Mouse (Mus musculus) midbrain, embryonic 12.5 days (tissue): ENCODE results near the gene Nudt3. TPM values are rescaled to one million over a fixed set of nuclear protein-coding genes. Genes with fewer than 3 reads are reported as not detected.

Source experiments
- ATAC-seq: fragments of 200-750 bp; cut with Nextera tagmentation; 2 replicates; pipeline ENCODE4 v1.8.0; 2017; ENCODE audit warnings: low read depth, moderate TSS enrichment, moderate library complexity; ENCODE audit not compliant: low FRiP score
- H3K27ac ChIP-seq: fragments of 300-500 bp; sonication (generic); replicated peaks from 2 replicates; pipeline ENCODE4 v1.5.1; 2016; ENCODE audit warnings: mild to moderate bottlenecking
- H3K27me3 ChIP-seq: fragments of 300-500 bp; sonication (generic); 2 replicates; pipeline ENCODE4 v1.6.1; 2016; ENCODE audit warnings: mild to moderate bottlenecking
- H3K36me3 ChIP-seq: fragments of 300-500 bp; sonication (generic); 2 replicates; pipeline ENCODE4 v1.6.1; 2016
- H3K4me1 ChIP-seq: fragments of 300-500 bp; sonication (generic); 2 replicates; pipeline ENCODE4 v1.6.1; 2016
- H3K4me2 ChIP-seq: fragments of 300-500 bp; sonication (generic); replicated peaks from 2 replicates; pipeline ENCODE4 v1.6.1; 2016; ENCODE audit warnings: mild to moderate bottlenecking, moderate library complexity
- H3K4me3 ChIP-seq: fragments of 300-500 bp; sonication (generic); 2 replicates; pipeline ENCODE4 v1.5.1; 2016; ENCODE audit warnings: mild to moderate bottlenecking
- H3K9ac ChIP-seq: fragments of 300-500 bp; sonication (generic); replicated peaks from 2 replicates; pipeline ENCODE4 v1.6.1; 2016; ENCODE audit warnings: mild to moderate bottlenecking, moderate library complexity
- H3K9me3 ChIP-seq: fragments of 300-500 bp; sonication (generic); 2 replicates; pipeline ENCODE4 v1.6.1; 2016; ENCODE audit warnings: mild to moderate bottlenecking
- WGBS: fragments of 180-500 bp; shearing (Covaris S2); methylation state at CpG from one replicate; pipeline ENCODE4 v1.1.7; 2016; 5-methylcytosine and 5-hydroxymethylcytosine counted together
- polyA plus RNA-seq: library from polyadenylated mRNA; unstranded; fragments of >200 nt; fragmentation: Nextera tagmentation; extraction: Ambion mirVana; gene quantifications from 2 replicates; pipeline ENCODE4 v1.2.1, GENCODE M21; 2016

Nudt3 gene
- polyA plus RNA-seq, 1 experiment from 2014 or later: 189 TPM

DNA sequence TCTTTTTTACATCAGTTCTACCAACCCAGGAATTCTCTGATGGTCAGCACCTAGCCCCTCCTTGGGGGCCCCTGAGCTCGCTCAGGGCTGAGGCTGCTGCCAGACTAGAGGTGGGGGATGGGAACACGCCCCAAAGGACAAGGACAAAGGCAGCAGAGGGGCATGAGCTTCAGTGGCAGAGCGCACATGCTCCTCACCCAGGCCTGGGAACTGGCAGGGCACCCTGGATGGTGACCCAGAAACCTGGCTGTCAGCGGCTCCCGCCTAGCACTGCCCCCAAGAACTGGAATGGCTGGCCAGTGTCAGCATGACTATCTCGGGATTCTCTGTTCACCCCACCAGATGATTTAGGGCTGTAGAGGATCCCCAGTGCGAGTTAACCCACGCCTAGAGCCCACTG lies 74.1 kb downstream of the Nudt3 start:
- no peak for ATAC-seq
- H3K27me3 ChIP-seq: peaks cover 17% of the 10 kb centered on the region; the same call in 1 of the 2 replicates
- no peak overlapping the region for H3K27ac ChIP-seq
- H3K4me1 ChIP-seq: peaks cover 13% of the 10 kb centered on the region
- H3K4me2 ChIP-seq: no peak overlapping the region
- 44% methylated on average over 8 of the region's 8 CpGs for WGBS
- H3K36me3 ChIP-seq: no peaks in the 10 kb centered on the region
- H3K9ac ChIP-seq: no peak overlapping the region
- no peak overlapping the region for H3K4me3 ChIP-seq
- no peaks in the 10 kb centered on the region for H3K9me3 ChIP-seq

DNA sequence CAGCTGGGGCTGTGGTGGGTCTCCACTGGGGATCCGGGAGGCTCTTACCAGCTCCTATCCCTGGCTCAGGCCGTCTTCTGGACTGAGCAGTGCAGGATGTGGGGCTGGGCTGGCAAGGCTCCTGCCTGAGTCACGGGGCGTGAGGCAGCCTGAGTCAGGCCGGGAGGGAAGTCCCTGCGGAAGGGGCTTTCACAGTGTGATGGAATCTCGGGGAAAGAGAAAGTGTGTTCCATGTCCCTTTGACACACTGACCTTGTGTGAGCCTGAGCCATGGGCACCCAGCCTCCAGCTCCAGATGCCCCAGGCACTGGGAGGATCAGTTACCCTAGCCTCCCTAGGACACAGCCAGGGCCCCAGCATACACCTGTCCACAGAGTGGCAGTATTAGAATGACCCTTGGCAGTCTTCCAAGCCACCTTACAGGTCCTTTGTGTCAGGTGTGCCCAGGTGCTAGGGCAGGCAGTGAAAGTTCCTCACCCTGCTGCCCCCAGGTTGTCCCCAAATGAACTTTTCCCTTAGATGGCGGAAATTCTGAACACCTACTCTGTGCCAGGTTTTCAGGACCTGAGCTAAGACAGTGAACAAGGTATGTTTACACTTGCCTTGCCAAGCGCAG lies 75.9 kb downstream of the Nudt3 start:
- Histone ChIP-seq H3K9me3 (no peaks in the 10 kb centered on the region), H3K4me2 (no peak overlapping the region), H3K4me1 (peaks cover 13% of the 10 kb centered on the region), H3K27ac (no peak overlapping the region), H3K4me3 (no peak overlapping the region), H3K36me3 (no peaks in the 10 kb centered on the region), H3K27me3 (peaks cover 11% of the 10 kb centered on the region; the same call in 1 of the 2 replicates), H3K9ac (no peak overlapping the region)
- no peak for ATAC-seq
- 76% methylated on average over 9 of the region's 9 CpGs for WGBS

DNA sequence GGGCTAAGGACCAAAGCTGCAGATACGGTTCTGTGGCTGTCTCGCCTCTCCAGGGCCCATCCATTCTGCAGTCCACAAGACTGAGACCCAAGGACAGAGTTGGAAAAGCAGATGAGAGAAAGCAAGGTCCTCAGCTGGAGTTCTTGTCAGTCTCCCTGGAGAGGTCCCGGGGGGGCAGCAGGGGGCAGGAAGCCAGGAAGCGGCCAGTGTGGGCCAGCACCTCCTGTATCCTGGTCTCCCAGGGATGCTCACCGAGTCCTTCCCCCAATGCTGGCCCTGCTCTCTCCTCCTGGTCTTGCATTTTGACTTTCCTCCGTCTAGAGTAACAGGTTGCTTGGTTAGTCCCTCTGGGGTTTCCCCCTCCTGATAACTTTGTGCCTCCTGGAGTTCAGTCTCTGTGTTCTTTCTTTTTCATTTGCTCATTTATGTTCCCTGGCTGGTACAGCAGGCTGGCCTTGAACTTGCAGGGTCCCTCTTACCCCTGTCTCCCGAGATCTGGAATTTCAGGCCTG lies 76.7 kb downstream of the Nudt3 start:
- H3K4me2 ChIP-seq: no peak overlapping the region
- no peaks in the 10 kb centered on the region for H3K9me3 ChIP-seq
- H3K27me3 ChIP-seq: peaks cover 11% of the 10 kb centered on the region; the same call in 1 of the 2 replicates
- no peak overlapping the region for H3K9ac ChIP-seq
- H3K27ac ChIP-seq: no peak overlapping the region
- no peak for ATAC-seq
- WGBS: 65% methylated on average over 7 of the region's 7 CpGs
- peaks cover 13% of the 10 kb centered on the region for H3K4me1 ChIP-seq
- H3K36me3 ChIP-seq: no peaks in the 10 kb centered on the region
- no peak overlapping the region for H3K4me3 ChIP-seq

DNA sequence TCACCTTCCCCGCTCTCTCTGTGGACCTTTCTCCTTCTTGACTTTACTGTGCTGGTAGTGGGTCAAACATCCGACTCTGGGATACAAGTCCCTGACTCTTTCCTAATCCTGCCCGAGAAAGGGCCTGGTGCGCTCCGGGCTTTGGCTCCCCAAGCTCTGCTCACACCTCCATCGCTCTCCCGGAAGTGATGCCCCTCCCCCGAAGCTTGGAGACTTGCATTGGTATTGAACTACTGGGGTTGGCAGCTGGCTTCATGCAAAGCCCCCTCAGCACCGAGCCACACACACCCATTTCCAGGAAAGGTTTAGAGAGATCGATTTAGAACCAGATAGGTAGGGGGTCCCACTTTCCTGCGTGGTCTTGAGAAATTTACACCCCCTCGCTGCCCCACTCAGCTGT lies 77.3 kb downstream of the Nudt3 start:
- no peak for ATAC-seq
- WGBS: 48% methylated on average over 12 of the region's 12 CpGs
- Histone ChIP-seq H3K9ac (no peak overlapping the region), H3K4me3 (no peak overlapping the region), H3K9me3 (no peaks in the 10 kb centered on the region), H3K4me1 (peaks cover 13% of the 10 kb centered on the region), H3K27ac (no peak overlapping the region), H3K4me2 (no peak overlapping the region), H3K27me3 (peaks cover 11% of the 10 kb centered on the region; the same call in 1 of the 2 replicates), H3K36me3 (no peaks in the 10 kb centered on the region)

DNA sequence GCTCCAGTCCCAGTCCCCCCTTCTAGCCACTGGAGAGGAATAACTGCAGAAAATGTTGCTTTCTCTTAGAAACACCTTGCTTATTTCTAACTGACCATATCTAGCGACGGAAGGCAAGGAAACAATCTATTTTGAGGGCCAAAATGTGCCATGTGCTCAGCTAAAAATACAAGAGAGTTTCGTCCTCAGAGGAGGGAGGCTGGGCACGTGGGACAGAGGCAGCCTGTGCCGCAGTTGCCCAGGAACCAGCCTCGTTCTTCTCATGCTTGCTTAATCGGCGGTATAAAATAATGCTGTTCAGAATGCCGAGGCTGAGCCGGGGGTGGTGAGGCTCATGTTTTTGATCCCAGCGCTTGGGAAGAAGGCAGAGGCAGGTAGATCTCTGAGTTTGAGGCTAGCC lies 78.7 kb downstream of the Nudt3 start:
- H3K4me1 ChIP-seq: peaks cover 12% of the 10 kb centered on the region
- H3K4me3 ChIP-seq: no peak overlapping the region
- H3K27me3 ChIP-seq: peaks cover 11% of the 10 kb centered on the region; the same call in 1 of the 2 replicates
- no peak overlapping the region for H3K4me2 ChIP-seq
- no peak overlapping the region for H3K27ac ChIP-seq
- no peak overlapping the region for H3K9ac ChIP-seq
- WGBS: 87% methylated on average over 11 of the region's 11 CpGs
- ATAC-seq: no peak
- H3K9me3 ChIP-seq: no peaks in the 10 kb centered on the region
- no peaks in the 10 kb centered on the region for H3K36me3 ChIP-seq

DNA sequence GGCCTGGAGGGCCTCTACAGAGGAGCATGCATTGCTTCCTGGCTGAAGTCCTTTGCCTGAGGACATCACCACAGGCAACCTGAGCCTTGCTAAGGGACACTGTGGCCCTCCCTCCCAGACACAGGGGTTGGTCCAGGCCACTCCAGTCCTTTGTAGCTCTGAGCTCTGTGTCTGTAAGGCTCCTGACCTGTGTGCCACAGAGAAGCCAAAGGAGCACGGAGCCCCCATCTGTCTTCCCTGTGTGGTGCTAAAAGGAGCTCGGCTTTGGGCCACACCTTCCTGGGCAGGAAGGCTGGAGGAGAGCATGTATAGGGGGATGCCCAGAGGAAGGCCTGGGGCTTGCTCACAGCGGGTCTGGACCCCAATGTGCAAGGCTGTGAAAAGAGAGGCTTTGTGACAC lies 81.3 kb downstream of the Nudt3 start:
- Histone ChIP-seq H3K27me3 (peaks cover 11% of the 10 kb centered on the region; the same call in 1 of the 2 replicates), H3K4me3 (no peak overlapping the region), H3K4me2 (no peak overlapping the region), H3K4me1 (no peaks in the 10 kb centered on the region), H3K36me3 (no peaks in the 10 kb centered on the region), H3K9me3 (no peaks in the 10 kb centered on the region), H3K27ac (no peak overlapping the region), H3K9ac (no peak overlapping the region)
- WGBS: 84% methylated on average over 3 of the region's 3 CpGs
- no peak for ATAC-seq

DNA sequence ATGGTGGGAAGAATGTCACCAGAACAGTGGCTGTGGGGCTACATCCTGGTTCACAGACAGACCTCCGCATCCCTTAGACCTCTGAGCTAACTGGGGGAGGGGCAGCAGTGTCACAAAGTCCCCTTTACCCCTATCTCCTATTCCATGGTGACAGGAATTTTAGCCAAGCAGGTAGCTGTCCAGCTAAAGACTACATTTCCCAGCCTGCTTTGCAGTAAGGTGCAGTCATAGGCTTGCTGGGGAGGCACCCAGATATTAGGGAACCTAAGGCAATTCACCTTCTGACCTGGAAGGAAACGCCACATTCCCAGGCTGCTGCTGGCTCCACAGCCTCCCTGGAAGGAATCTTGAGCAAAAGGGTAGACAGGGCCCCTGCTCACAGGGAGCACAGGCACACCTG lies 82.0 kb downstream of the Nudt3 start:
- Histone ChIP-seq H3K36me3 (no peaks in the 10 kb centered on the region), H3K4me2 (no peak overlapping the region), H3K27ac (no peak overlapping the region), H3K9ac (no peak overlapping the region), H3K4me1 (no peaks in the 10 kb centered on the region), H3K27me3 (0 out of 2 replicates have a peak, but pooled peaks cover 5% of the 10 kb centered on the region), H3K9me3 (no peaks in the 10 kb centered on the region), H3K4me3 (no peak overlapping the region)
- ATAC-seq: no peak
- 79% methylated on average over 2 of the region's 2 CpGs for WGBS

DNA sequence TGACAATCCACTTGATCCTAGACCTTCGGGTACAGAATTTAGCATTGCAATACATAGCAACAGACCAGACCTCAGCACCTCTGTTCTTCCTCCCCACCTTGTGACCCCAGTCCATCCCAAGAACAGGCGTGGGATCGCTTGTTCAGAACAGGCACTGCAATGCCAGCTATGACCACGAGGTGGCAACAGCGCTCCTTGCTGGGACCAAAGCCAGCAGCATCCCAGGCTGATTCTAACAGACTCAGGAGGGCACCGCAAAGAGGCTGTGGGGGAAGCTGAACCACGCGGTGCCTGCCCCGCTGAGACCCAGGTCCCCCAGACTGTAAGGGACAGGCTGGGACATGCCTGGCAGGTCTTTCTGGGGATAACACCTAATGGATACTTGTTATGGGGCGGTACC lies 88.6 kb downstream of the Nudt3 start:
- no peak overlapping the region; the same call in 1 of the 2 replicates for H3K4me2 ChIP-seq
- WGBS: 3% methylated on average over 10 of the region's 10 CpGs
- no peaks in the 10 kb centered on the region for H3K4me1 ChIP-seq
- H3K4me3 ChIP-seq: no peak overlapping the region
- ATAC-seq: peak; percentile 69; the same call in 1 of the 2 replicates
- no peaks in the 10 kb centered on the region for H3K9me3 ChIP-seq
- no peak overlapping the region for H3K27ac ChIP-seq
- H3K9ac ChIP-seq: no peak overlapping the region
- no peaks in the 10 kb centered on the region for H3K27me3 ChIP-seq
- no peaks in the 10 kb centered on the region for H3K36me3 ChIP-seq

DNA sequence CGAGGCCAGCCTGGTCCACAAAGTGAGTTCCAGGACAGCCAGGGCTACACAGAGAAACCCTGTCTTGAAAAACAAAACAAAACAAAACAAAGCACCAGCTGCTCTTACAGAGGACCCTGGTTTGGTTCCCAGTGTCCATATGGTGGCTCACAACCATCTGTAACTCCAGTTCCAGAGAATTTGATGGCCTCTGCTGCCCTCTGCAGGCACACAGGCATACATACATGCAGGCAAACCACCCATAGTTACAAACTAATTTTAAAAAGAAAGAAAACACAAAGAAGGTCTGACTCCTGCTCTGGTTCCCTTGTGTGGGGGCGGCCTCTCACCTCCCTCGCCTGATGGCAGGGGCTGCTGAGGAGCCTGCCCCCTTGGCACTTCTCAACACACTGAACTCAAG lies 89.9 kb downstream of the Nudt3 start:
- Histone ChIP-seq H3K4me1 (no peaks in the 10 kb centered on the region), H3K27ac (no peak overlapping the region), H3K9ac (no peak overlapping the region), H3K36me3 (no peaks in the 10 kb centered on the region), H3K27me3 (no peaks in the 10 kb centered on the region), H3K4me2 (no peak overlapping the region), H3K4me3 (no peak overlapping the region), H3K9me3 (no peaks in the 10 kb centered on the region)
- 82% methylated on average over 3 of the region's 3 CpGs for WGBS
- no peak for ATAC-seq

DNA sequence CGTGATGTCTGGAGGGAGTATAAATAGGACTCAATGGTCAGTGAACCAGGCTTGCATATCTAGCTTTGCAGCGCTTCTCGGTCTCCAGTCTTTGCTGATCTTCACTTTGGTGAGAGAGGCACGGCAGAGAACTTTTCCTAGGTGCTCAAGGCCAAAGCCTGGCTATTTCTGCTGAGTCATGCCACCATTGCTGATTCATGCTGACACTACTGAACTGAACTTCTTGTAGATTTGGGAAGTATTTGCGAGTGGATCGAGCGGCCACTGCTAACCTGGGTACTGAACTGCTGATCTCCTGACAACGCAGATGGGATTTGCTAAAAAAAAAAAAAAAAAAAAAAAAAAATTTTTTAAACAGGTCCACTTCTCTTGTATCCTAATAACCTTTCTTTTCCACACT lies 91.2 kb downstream of the Nudt3 start:
- Histone ChIP-seq H3K4me3 (no peak overlapping the region), H3K9me3 (no peaks in the 10 kb centered on the region), H3K36me3 (no peaks in the 10 kb centered on the region), H3K27me3 (no peaks in the 10 kb centered on the region), H3K4me1 (no peaks in the 10 kb centered on the region), H3K4me2 (no peak overlapping the region), H3K9ac (no peak overlapping the region), H3K27ac (no peak overlapping the region)
- no peak for ATAC-seq
- WGBS: 90% methylated on average over 8 of the region's 8 CpGs
